Mouse (Mus musculus) CD4-positive naive resting alpha-beta T cell, adult 57 days (primary cell): ENCODE measurements around the gene Myo1c. TPM values are rescaled to one million over a fixed set of nuclear protein-coding genes. Genes with fewer than 3 reads are reported as not detected.

Experiments
- total RNA-seq: library from RNA; stranded (reverse); gene quantifications from one replicate; pipeline ENCODE4 v1.2.4, GENCODE M21; 2023

Myo1c gene
- total RNA-seq: 16.5 TPM

DNA sequence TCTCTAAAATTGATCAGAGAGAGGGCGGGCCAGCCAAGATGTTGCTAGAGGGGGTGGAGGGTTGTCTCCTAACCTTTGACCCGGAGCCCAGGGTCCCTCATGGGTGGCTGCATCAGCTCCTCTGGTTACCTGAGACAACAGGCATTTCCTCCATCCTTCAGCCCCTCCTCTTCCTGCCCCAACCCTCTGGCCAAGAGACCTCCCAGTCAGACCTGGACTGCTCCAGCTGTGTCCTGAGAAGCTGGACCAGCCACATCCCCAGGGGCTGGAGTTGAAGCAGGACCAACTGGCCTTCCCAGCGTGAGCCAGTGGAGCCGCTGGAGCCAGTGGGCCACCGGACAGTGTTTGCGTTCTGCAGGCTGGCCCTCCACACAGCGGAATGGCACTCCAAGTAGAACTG, at the start of gene Myo1c:
TSS of gene Myo1c (plus strand) at position 194 of the 400 bp plus-strand sequence.

DNA sequence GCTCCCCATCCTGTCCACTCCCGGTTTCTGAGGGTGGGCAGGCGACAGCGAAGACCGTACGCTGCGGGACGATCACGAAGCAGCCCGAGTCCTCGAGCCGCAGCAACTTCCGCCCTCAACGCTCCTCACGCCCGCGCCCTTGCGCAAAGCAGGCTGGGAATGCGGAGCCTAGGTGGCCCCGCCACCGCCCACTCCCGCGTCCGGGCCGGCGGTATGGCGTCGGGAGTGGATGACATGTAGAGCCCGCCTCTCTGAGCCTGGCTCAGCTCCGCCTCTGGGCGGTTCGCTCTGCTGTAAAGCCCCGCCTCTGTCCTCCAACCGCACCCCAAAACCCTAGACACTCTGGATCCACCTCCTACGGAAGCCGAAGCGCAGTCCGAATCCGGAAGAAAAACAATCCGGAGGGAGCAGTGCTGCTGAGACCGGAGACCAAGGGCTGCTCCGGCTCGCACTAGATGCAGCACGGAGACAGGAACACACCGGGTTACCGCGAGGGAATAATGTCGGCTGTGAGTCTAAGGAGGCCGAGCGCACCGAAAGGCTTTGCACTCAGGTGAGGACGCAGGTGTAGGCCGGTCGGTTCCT, 19.6 kb upstream of the Myo1c start, which contains the start of gene Inpp5k:
TSS of gene Inpp5k (plus strand) at position 344 of the 585 bp plus-strand sequence.

DNA sequence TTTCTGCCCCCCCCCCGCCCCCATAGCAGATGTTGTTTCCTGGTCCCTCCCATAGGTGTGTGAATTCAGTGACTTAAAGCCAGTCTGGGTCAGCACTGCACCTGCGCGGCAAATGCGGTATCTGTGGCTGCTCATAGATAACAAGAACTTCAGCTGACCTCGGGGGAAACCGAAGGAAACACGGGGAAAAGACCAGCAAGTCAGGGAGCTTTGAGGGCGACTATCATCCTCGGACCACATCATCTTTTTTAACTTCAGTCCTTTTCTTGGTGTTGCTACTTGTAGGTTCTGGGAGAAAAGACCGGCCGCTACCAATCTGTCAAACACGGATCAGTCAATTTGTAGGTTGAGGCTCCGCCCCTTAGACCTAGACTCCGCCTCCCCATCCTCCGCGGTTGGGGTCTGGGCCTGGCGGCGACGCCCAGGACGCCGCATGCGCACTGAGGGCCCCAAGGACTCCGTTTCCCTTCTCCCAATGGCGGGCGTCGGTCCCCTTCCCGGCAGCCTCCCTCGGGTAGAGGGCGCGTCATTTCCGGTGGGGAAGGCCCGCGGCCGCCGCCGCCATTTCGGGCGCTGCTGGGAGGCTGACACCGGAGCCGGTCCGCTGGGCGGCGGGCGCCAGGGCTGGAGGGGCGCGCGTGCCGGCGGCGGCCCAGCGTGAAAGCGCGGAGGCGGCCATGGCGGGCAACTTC, 28.6 kb downstream of the Myo1c start, which contains the start of gene Crk:
TSS of gene Crk (plus strand) at position 513 of the 692 bp plus-strand sequence.

Other genes with a start within 250 kb of the Myo1c start
- not detected for gene Serpinf1, start 227.8 kb upstream of the Myo1c start, total RNA-seq
- not detected for gene Serpinf2, start 210.9 kb upstream of the Myo1c start, total RNA-seq
- 24.4 TPM for gene Wdr81, start 195.8 kb upstream of the Myo1c start, total RNA-seq
- gene Tlcd2, start 188.8 kb upstream of the Myo1c start, total RNA-seq: 1.8 TPM
- 201 TPM for gene Prpf8, start 163.7 kb upstream of the Myo1c start, total RNA-seq
- not detected for gene Rilp, start 140.4 kb upstream of the Myo1c start, total RNA-seq
- gene Scarf1, start 137.0 kb upstream of the Myo1c start, total RNA-seq: 0.21 TPM
- 61.9 TPM for gene Slc43a2, start 118.8 kb upstream of the Myo1c start, total RNA-seq
- gene Pitpna, start 62.4 kb upstream of the Myo1c start, total RNA-seq: 205 TPM
- gene Inpp5k, start 19.5 kb upstream of the Myo1c start, total RNA-seq: 105 TPM
- gene Crk, start 28.8 kb downstream of the Myo1c start, total RNA-seq: 53.1 TPM
- 167 TPM for gene Ywhae, start 82.4 kb downstream of the Myo1c start, total RNA-seq
- not detected for gene Doc2b, start 145.5 kb downstream of the Myo1c start, total RNA-seq